Mouse (Mus musculus) ES-E14 (cell line): ENCODE measurements at regions not wholly inside any gene's neighbourhood (a gene's known extent, or its start where the extent isn't known, plus 50 kb on each side); places are given as distances from the start of the nearest gene placed in this dataset.

ENCODE experiments used
- MAFK ChIP-seq: IDR thresholded peaks from 2 replicates; pipeline ENCODE4 v1.6.1; 2014; ENCODE audit warnings: mild to moderate bottlenecking, low read depth, low read length, inconsistent platforms; ENCODE audit not compliant: insufficient read depth
- ZC3H11A ChIP-seq: IDR thresholded peaks from 2 replicates; pipeline ENCODE4 v1.6.1; 2012; ENCODE audit warnings: low read depth, mild to moderate bottlenecking, inconsistent platforms, low read length, borderline replicate concordance
- ZNF384 ChIP-seq: IDR thresholded peaks from 2 replicates; pipeline ENCODE4 v1.6.1; 2012; ENCODE audit warnings: low read depth, low read length, inconsistent platforms

GRCm38 (mm10) chr1:141911714-141912398 lies 1665.9 kb downstream of the Kcnt2 start:
- TF ChIP-seq ZC3H11A (no peak), MAFK (no peak), ZNF384 (no peak)
